Mouse (Mus musculus) heart, postnatal 0 days (tissue): ENCODE measurements around the gene Ovgp1. TPM values are rescaled to one million over a fixed set of nuclear protein-coding genes. Genes with fewer than 3 reads are reported as not detected.
"Not testable (repeated sequence)": the region's sequence is repeated elsewhere in the genome, so short reads cannot be mapped to it uniquely, and the experiment has no call there.

Source experiments
- ATAC-seq: fragments of 200-750 bp; cut with Nextera tagmentation; 2 replicates; pipeline ENCODE4 v1.8.0; 2017; ENCODE audit warnings: low read depth, moderate number of reproducible peaks, moderate library complexity; ENCODE audit not compliant: insufficient read depth
- DNase-seq: peaks from one replicate; pipeline ENCODE4 v3.0.0-alpha.2; 2016; ENCODE audit warnings: low spot score
- H3K27ac ChIP-seq: fragments of 300-500 bp; sonication (generic); 2 replicates; pipeline ENCODE4 v1.5.1; 2014; ENCODE audit warnings: low read depth, mild to moderate bottlenecking
- H3K27me3 ChIP-seq: fragments of 300-500 bp; sonication (generic); 2 replicates; pipeline ENCODE4 v1.6.1; 2014; ENCODE audit warnings: low read length, mixed read lengths; ENCODE audit not compliant: control insufficient read depth, insufficient read depth
- H3K36me3 ChIP-seq: fragments of 300-500 bp; sonication (generic); replicated peaks from 2 replicates; pipeline ENCODE4 v1.6.1; 2014; ENCODE audit warnings: low read length, mixed read lengths; ENCODE audit not compliant: control insufficient read depth, insufficient read depth
- H3K4me1 ChIP-seq: fragments of 300-500 bp; sonication (generic); 2 replicates; pipeline ENCODE4 v1.6.1; 2014; ENCODE audit warnings: antibody characterized with exemption; ENCODE audit not compliant: control insufficient read depth, insufficient read depth
- H3K4me2 ChIP-seq: fragments of 300-500 bp; sonication (generic); 2 replicates; pipeline ENCODE4 v1.6.1; 2014; ENCODE audit warnings: low read depth, mild to moderate bottlenecking, low read length, moderate library complexity
- H3K4me3 ChIP-seq: fragments of 300-500 bp; sonication (generic); 2 replicates; pipeline ENCODE4 v1.5.1; 2014; ENCODE audit warnings: low read depth, low read length
- H3K9ac ChIP-seq: fragments of 300-500 bp; sonication (generic); replicated peaks from 2 replicates; pipeline ENCODE4 v1.6.1; 2014; ENCODE audit warnings: low read depth, low read length, mixed read lengths
- H3K9me3 ChIP-seq: fragments of 300-500 bp; sonication (generic); replicated peaks from 2 replicates; pipeline ENCODE4 v1.6.1; 2016; ENCODE audit warnings: low read length; ENCODE audit not compliant: control insufficient read depth
- CTCF ChIP-seq: IDR thresholded peaks from 2 replicates; pipeline ENCODE4 v1.5.1; 2016; ENCODE audit warnings: antibody characterized with exemption, control low read depth, low read depth
- EP300 ChIP-seq: IDR thresholded peaks from 2 replicates; pipeline ENCODE4 v1.6.1; 2016; ENCODE audit warnings: antibody characterized with exemption, low read depth
- WGBS: fragments of 180-500 bp; shearing (Covaris S2); extraction: QIAGEN DNeasy Blood & Tissue Kit; methylation state at CpG from one replicate; pipeline ENCODE4 v1.1.7; 2014; 5-methylcytosine and 5-hydroxymethylcytosine counted together
- polyA plus RNA-seq: library from polyadenylated mRNA; unstranded; fragments of >200 nt; fragmentation: Nextera tagmentation; extraction: Ambion mirVana; gene quantifications from 2 replicates; pipeline ENCODE4 v1.2.1, GENCODE M21; 2015
- total RNA-seq: library from RNA; depleted of rRNA; stranded (reverse); fragments of >200 nt; gene quantifications from 2 replicates; pipeline ENCODE4 v1.2.3, GENCODE M21; 2014; ENCODE audit warnings: low replicate concordance

Gene Ovgp1
- total and polyA plus RNA-seq, 2 experiments from 2014 or later, result 0.53 to 0.57 TPM

DNA sequence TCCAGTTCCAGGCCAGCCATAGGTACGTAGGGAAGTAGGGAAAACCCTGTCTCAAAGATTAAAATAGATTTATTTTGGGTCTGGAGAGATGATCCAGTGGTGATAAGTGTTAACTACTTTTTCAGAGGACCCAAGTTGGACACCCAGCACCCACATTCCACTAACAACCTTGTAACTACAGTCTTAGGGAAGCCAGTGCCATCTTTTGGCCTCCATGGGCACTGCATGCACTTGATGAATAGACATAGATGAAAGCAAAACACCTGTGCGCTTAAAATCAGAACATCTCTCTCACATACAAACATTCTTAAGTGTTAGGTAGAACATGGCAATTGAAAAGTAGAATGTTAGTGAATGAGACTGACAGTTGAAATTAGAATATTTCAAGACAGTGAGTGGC is 12.8 kb upstream of the Ovgp1 start:
- no peaks in the 10 kb centered on the region for H3K27me3 ChIP-seq
- DNase-seq (no peak), ATAC-seq (no peak)
- WGBS, result 95% methylated on average over 2 of the region's 2 CpGs
- 0 out of 2 replicates have a peak overlapping the region, but pooled peaks have one; percentile 92 for H3K4me2 ChIP-seq
- no peaks in the 10 kb centered on the region for H3K9me3 ChIP-seq
- no peak overlapping the region for H3K27ac ChIP-seq
- H3K4me1 ChIP-seq, result peaks cover 32% of the 10 kb centered on the region
- TF ChIP-seq EP300, result no peak
- TF ChIP-seq CTCF, result peak; percentile 30
- no peak overlapping the region for H3K9ac ChIP-seq
- H3K4me3 ChIP-seq, result no peak overlapping the region
- H3K36me3 ChIP-seq, result peaks cover 45% of the 10 kb centered on the region

DNA sequence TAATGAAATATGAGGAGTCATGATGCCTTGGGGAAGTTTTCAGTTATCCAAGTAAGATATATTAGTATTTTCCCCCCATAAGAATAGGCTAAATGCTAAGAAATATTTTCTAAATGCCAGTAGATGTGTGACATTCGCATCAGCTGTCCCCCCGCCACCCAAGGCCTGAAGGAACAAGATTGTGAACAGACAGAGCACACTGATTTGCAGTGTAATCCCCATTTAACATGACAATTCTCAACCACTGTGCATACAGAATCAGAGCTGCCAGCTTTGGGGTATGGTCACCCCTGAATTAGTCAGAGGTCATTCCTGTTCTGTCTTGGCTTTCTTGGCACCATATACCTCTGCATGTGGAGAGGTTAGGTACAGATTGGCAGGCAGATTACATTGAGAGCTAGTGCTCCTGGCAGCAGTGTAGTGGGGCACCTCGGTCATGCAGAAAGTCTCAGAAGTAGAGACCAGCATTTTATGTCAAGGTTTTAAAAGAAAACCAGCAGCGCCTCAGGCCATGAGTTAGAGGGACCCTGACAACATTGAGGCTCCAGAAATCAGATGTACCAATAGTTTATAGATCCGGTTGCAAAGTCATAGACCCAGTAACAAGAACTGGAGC is 1.6 kb upstream of the Ovgp1 start:
- Histone ChIP-seq H3K27me3 (no peaks in the 10 kb centered on the region), H3K4me3 (no peak overlapping the region), H3K4me2 (no peak overlapping the region), H3K9me3 (no peaks in the 10 kb centered on the region), H3K9ac (no peak overlapping the region), H3K4me1 (no peaks in the 10 kb centered on the region), H3K27ac (no peak overlapping the region), H3K36me3 (peaks cover 29% of the 10 kb centered on the region)
- ATAC-seq, result no peak
- DNase-seq, result no peak
- WGBS, result 78% methylated on average over 5 of the region's 5 CpGs
- TF ChIP-seq EP300, result no peak
- TF ChIP-seq CTCF, result no peak

DNA sequence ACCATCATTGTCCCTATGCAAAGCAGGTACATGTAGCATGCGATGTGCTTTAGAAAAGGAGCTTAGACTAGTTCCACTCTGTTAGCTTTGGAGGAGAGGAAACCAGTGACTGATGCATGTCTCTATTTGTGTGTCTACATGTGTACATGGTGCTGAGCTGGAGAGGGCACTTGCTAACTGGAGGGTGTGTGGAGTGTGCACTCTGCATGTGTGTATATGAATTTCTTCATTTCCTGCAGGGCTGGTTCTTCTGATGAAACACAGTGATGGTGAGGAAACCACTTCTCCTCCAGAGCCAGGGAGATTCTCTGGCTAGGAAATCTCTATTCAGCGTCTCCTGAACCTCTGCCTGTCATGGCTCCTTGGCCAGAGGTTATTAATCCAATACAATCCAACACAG is 663 bp downstream of the Ovgp1 start:
- TF ChIP-seq CTCF, result no peak
- no peak for TF ChIP-seq EP300
- ATAC-seq, result no peak
- Histone ChIP-seq H3K4me2 (no peak overlapping the region), H3K27me3 (no peaks in the 10 kb centered on the region), H3K4me1 (no peaks in the 10 kb centered on the region), H3K9ac (no peak overlapping the region), H3K9me3 (no peaks in the 10 kb centered on the region), H3K36me3 (peaks cover 10% of the 10 kb centered on the region), H3K4me3 (no peak overlapping the region), H3K27ac (no peak overlapping the region)
- DNase-seq, result no peak
- WGBS, result 84% methylated on average over 2 of the region's 2 CpGs

GRCm38 (mm10) chr3:105989611-105990010 is 16.1 kb downstream of the Ovgp1 start:
- H3K9ac ChIP-seq, H3K4me2 ChIP-seq, H3K27ac ChIP-seq, ATAC-seq, H3K36me3 ChIP-seq, DNase-seq, H3K4me3 ChIP-seq, H3K4me1 ChIP-seq, H3K27me3 ChIP-seq, H3K9me3 ChIP-seq: not testable (repeated sequence)
- 64% methylated on average over 5 of the region's 5 CpGs for WGBS

- H3K27ac ChIP-seq, result no peak overlapping the region
- ATAC-seq, result no peak
- no peaks in the 10 kb centered on the region for H3K4me1 ChIP-seq
- H3K27me3 ChIP-seq, result no peaks in the 10 kb centered on the region
- no peaks in the 10 kb centered on the region for H3K9me3 ChIP-seq
- WGBS, result 19% methylated on average over 4 of the region's 4 CpGs
- peak; percentile 29 for DNase-seq
- TF ChIP-seq EP300 (no peak), CTCF (peak; percentile 64)
- H3K4me2 ChIP-seq, result no peak overlapping the region
- no peaks in the 10 kb centered on the region for H3K36me3 ChIP-seq
- no peak overlapping the region for H3K9ac ChIP-seq
- no peak overlapping the region for H3K4me3 ChIP-seq
These were observed 18.3 kb downstream of the Ovgp1 start for GRCm38 (mm10) chr3:105991653-105992283.

GRCm38 (mm10) chr3:105994730-105995129 is 21.2 kb downstream of the Ovgp1 start:
- H3K27me3 ChIP-seq, result no peaks in the 10 kb centered on the region
- no peak overlapping the region for H3K27ac ChIP-seq
- ATAC-seq (no peak), DNase-seq (no peak)
- 70% methylated on average over 2 of the region's 2 CpGs for WGBS
- H3K36me3 ChIP-seq, result no peaks in the 10 kb centered on the region
- no peaks in the 10 kb centered on the region for H3K4me1 ChIP-seq
- no peaks in the 10 kb centered on the region for H3K9me3 ChIP-seq
- TF ChIP-seq CTCF, result no peak
- no peak for TF ChIP-seq EP300
- no peak overlapping the region for H3K9ac ChIP-seq
- no peak overlapping the region for H3K4me2 ChIP-seq
- H3K4me3 ChIP-seq, result no peak overlapping the region
